Mouse (Mus musculus) midbrain, embryonic 11.5 days (tissue): ENCODE results near the gene Disc1. TPM values are rescaled to one million over a fixed set of nuclear protein-coding genes. Genes with fewer than 3 reads are reported as not detected.

ENCODE experiments used
- ATAC-seq: fragments of 200-750 bp; cut with Nextera tagmentation; 2 replicates; pipeline ENCODE4 v1.8.0; 2017; ENCODE audit warnings: moderate TSS enrichment, moderate library complexity; ENCODE audit not compliant: low FRiP score
- DNase-seq: peaks from one replicate; pipeline ENCODE4 v3.0.0; 2015; ENCODE audit warnings: low spot score; ENCODE audit errors: missing footprints
- H3K27ac ChIP-seq: fragments of 300-500 bp; sonication (generic); 2 replicates; pipeline ENCODE4 v1.5.1; 2014; ENCODE audit warnings: low read depth, low read length
- H3K27me3 ChIP-seq: fragments of 300-500 bp; sonication (generic); 2 replicates; pipeline ENCODE4 v1.6.1; 2014; ENCODE audit warnings: mild to moderate bottlenecking, low read length, moderate library complexity, mixed read lengths; ENCODE audit not compliant: control insufficient read depth, insufficient read depth
- H3K36me3 ChIP-seq: fragments of 300-500 bp; sonication (generic); 2 replicates; pipeline ENCODE4 v1.6.1; 2014; ENCODE audit warnings: mild to moderate bottlenecking, low read length, moderate library complexity, mixed read lengths; ENCODE audit not compliant: control insufficient read depth, insufficient read depth
- H3K4me1 ChIP-seq: fragments of 300-500 bp; sonication (generic); 2 replicates; pipeline ENCODE4 v1.6.1; 2014; ENCODE audit warnings: low read length; ENCODE audit not compliant: control insufficient read depth, insufficient read depth
- H3K4me2 ChIP-seq: fragments of 300-500 bp; sonication (generic); 2 replicates; pipeline ENCODE4 v1.6.1; 2014; ENCODE audit warnings: mild to moderate bottlenecking, moderate library complexity
- H3K4me3 ChIP-seq: fragments of 300-500 bp; sonication (generic); 2 replicates; pipeline ENCODE4 v1.5.1; 2014; ENCODE audit warnings: low read depth, low read length
- H3K9ac ChIP-seq: fragments of 300-500 bp; sonication (generic); 2 replicates; pipeline ENCODE4 v1.6.1; 2014; ENCODE audit warnings: low read length
- H3K9me3 ChIP-seq: fragments of 300-500 bp; sonication (generic); 2 replicates; pipeline ENCODE4 v1.6.1; 2016; ENCODE audit warnings: low read length; ENCODE audit not compliant: control insufficient read depth
- WGBS: fragments of 180-500 bp; shearing (Covaris S2); extraction: QIAGEN DNeasy Blood & Tissue Kit; methylation state at CpG from one replicate; pipeline ENCODE4 v1.1.7; 2014; 5-methylcytosine and 5-hydroxymethylcytosine counted together
- polyA plus RNA-seq: library from polyadenylated mRNA; unstranded; fragments of >200 nt; fragmentation: Nextera tagmentation; extraction: Ambion mirVana; gene quantifications from 2 replicates; pipeline ENCODE4 v1.2.1, GENCODE M21; 2014

Disc1 gene
- polyA plus RNA-seq, 1 experiment from 2014 or later, result 0.82 TPM

GRCm38 (mm10) chr8:125268181-125268705 is 214.2 kb downstream of the Disc1 start:
- H3K9ac ChIP-seq, result no peak overlapping the region
- no peak overlapping the region for H3K27ac ChIP-seq
- H3K4me1 ChIP-seq, result peaks cover 10% of the 10 kb centered on the region; the same call in 1 of the 2 replicates
- ATAC-seq (no peak), DNase-seq (no peak)
- H3K36me3 ChIP-seq, result no peaks in the 10 kb centered on the region
- H3K4me3 ChIP-seq, result no peak overlapping the region
- no peak overlapping the region for H3K4me2 ChIP-seq
- 76% methylated on average over 6 of the region's 6 CpGs for WGBS
- H3K9me3 ChIP-seq, result no peaks in the 10 kb centered on the region
- H3K27me3 ChIP-seq, result no peaks in the 10 kb centered on the region

DNA sequence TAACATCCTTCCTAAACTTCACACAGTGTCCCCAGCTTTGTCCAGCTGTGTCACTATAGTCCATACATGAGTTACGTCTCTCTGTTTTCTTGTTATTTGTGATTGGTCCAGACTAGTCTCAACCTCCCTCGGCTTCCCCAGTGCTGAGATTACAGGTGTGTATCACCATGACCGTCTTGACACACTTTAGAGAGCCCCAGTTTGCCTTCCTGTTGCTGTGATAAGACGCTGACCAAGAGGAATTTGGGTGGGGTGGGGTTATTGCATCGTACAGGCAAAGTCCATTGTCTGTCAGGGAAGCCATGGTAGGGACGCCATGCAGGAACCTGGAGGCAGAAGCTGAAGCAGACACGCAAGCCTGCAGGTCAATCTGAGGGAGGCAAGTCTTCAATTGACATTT is 216.3 kb downstream of the Disc1 start:
- DNase-seq (no peak), ATAC-seq (no peak)
- H3K27ac ChIP-seq, result no peak overlapping the region
- no peaks in the 10 kb centered on the region; the same call in 1 of the 2 replicates for H3K9me3 ChIP-seq
- peaks cover 10% of the 10 kb centered on the region; the same call in 1 of the 2 replicates for H3K4me1 ChIP-seq
- no peaks in the 10 kb centered on the region for H3K27me3 ChIP-seq
- H3K9ac ChIP-seq, result no peak overlapping the region
- H3K36me3 ChIP-seq, result no peaks in the 10 kb centered on the region
- no peak overlapping the region for H3K4me3 ChIP-seq
- 81% methylated on average over 7 of the region's 7 CpGs for WGBS
- H3K4me2 ChIP-seq, result no peak overlapping the region

DNA sequence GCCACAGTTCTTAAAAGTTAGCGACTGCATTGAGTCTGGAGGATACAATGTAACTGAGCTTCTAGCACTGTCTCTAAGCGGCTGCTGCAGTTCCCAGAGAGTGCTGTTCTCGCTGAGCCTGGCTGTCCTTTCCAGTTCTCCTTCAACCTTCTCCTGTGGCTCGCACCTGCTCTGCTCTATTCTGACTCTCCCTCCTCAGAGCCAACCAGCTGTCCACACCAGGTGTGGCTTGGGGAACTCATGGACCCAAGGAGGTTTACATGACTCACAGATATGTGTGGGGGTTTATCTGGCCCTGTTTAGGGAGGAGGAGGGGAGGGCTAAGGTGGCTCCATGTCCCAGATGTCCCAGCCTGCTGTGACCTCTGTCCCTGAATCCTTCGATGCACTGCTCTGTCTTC is 217.4 kb downstream of the Disc1 start:
- Histone ChIP-seq H3K4me1 (peaks cover 10% of the 10 kb centered on the region; the same call in 1 of the 2 replicates), H3K9me3 (no peaks in the 10 kb centered on the region; the same call in 1 of the 2 replicates), H3K27me3 (no peaks in the 10 kb centered on the region), H3K4me2 (no peak overlapping the region), H3K27ac (no peak overlapping the region), H3K4me3 (no peak overlapping the region), H3K9ac (no peak overlapping the region), H3K36me3 (no peaks in the 10 kb centered on the region)
- ATAC-seq (no peak), DNase-seq (no peak)
- 65% methylated on average over 5 of the region's 5 CpGs for WGBS

GRCm38 (mm10) chr8:125272089-125272866 is 218.3 kb downstream of the Disc1 start:
- no peaks in the 10 kb centered on the region for H3K27me3 ChIP-seq
- peak; percentile 45; the same call in 1 of the 2 replicates for ATAC-seq
- DNase-seq, result peak; percentile 88
- no peak overlapping the region for H3K27ac ChIP-seq
- 23% methylated on average over 13 of the region's 13 CpGs for WGBS
- H3K4me1 ChIP-seq, result peaks cover 15% of the 10 kb centered on the region; the same call in 1 of the 2 replicates
- H3K9me3 ChIP-seq, result no peaks in the 10 kb centered on the region; the same call in 1 of the 2 replicates
- no peak overlapping the region for H3K4me2 ChIP-seq
- H3K4me3 ChIP-seq, result no peak overlapping the region
- H3K9ac ChIP-seq, result no peak overlapping the region
- H3K36me3 ChIP-seq, result no peaks in the 10 kb centered on the region

DNA sequence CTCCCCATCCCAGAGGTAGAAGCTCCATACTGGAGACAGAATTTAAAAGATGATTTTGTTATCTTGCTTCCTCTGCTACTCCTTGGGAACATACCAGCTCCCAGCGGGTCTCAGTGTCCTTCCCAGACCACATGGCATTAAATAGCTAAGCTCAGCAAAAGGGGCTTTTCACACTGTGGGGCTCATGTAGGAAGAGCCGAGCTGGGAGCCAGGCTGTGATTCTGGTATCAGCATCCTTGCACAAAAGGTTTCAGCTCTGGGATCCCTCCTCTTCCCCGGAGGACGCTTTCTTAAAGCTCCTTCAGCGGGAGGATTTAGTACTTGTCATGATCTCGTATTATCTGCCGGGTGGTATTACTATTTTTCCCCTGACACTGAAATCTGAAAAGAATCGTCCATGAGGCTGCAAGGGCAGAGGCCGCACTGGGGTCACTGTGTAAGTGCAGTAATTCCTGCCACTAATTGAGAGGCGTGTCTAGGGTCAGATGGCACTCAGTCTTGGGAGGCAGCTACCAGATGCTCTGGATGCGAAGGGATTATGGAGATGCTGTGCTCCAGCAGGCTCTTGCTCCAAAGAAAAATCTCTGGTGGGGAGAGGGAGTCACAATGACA is 223.2 kb downstream of the Disc1 start:
- Histone ChIP-seq H3K9me3 (no peaks in the 10 kb centered on the region; the same call in 1 of the 2 replicates), H3K9ac (peak overlapping the region; percentile 7; the same call in 1 of the 2 replicates), H3K36me3 (no peaks in the 10 kb centered on the region), H3K4me2 (peak overlapping the region; percentile 19; the same call in 1 of the 2 replicates), H3K4me1 (peaks cover 24% of the 10 kb centered on the region), H3K27me3 (peaks cover 14% of the 10 kb centered on the region; the same call in 1 of the 2 replicates), H3K4me3 (no peak overlapping the region), H3K27ac (peak overlapping the region; percentile 50; the same call in 1 of the 2 replicates)
- ATAC-seq (peak; percentile 92), DNase-seq (peak; percentile 95)
- WGBS, result 4% methylated on average over 11 of the region's 11 CpGs

DNA sequence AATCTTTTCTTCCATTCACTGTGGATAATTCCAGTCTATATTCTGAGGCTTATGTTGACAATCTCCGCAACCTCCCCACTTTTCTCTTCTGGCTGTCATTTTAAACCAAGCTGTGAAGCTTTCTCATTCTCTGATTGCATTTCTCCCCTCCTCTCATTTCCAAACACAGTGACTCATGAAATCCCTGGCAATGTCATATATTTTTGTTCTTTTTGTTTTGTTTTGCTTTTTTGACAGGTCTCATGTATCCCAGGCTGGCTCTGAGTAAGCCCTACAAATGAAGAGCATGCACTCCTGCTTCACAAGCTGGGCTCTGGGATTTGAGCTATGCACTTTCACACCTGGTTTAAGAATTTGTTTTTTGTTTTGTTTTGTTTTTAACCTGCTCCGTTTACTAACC is 225.2 kb downstream of the Disc1 start:
- ATAC-seq (no peak), DNase-seq (no peak)
- H3K36me3 ChIP-seq, result no peaks in the 10 kb centered on the region
- H3K9me3 ChIP-seq, result no peaks in the 10 kb centered on the region; the same call in 1 of the 2 replicates
- no peak overlapping the region for H3K4me3 ChIP-seq
- peaks cover 33% of the 10 kb centered on the region for H3K4me1 ChIP-seq
- H3K27me3 ChIP-seq, result peaks cover 14% of the 10 kb centered on the region; the same call in 1 of the 2 replicates
- WGBS, result 87% methylated on average over 2 of the region's 2 CpGs
- H3K27ac ChIP-seq, result no peak overlapping the region
- H3K4me2 ChIP-seq, result no peak overlapping the region
- H3K9ac ChIP-seq, result no peak overlapping the region

GRCm38 (mm10) chr8:125279892-125280291 is 225.9 kb downstream of the Disc1 start:
- H3K27ac ChIP-seq, result no peak overlapping the region
- no peaks in the 10 kb centered on the region; the same call in 1 of the 2 replicates for H3K9me3 ChIP-seq
- H3K27me3 ChIP-seq, result peaks cover 14% of the 10 kb centered on the region; the same call in 1 of the 2 replicates
- DNase-seq, result no peak
- no peak overlapping the region for H3K4me2 ChIP-seq
- H3K36me3 ChIP-seq, result no peaks in the 10 kb centered on the region
- ATAC-seq, result no peak
- H3K4me1 ChIP-seq, result peaks cover 33% of the 10 kb centered on the region
- no peak overlapping the region for H3K9ac ChIP-seq
- no peak overlapping the region for H3K4me3 ChIP-seq
- 87% methylated on average over 4 of the region's 4 CpGs for WGBS

DNA sequence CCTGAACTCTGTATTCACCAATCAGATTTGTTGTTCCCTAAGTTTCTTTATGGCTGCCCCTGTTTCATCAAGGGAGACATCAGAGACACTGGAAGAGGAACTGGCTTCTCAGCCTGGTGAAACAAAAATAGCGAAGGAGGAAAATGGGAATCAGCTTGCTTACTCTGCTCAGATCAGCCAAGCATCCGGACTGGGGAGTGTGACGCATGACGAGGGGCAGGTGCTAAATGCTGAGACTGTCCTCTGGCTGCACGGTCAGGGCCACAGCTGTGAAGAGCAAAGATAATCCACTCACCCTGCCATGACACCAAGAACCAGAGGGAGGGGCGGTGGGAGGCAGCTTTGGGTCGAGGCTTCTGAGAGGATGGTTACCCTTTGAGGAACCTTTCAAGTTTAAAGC is 228.5 kb downstream of the Disc1 start:
- no peak overlapping the region for H3K27ac ChIP-seq
- DNase-seq, result no peak
- ATAC-seq, result 0 out of 2 replicates have a peak, but pooled peaks have one; percentile 41

More for the DNA sequence above, 228.5 kb downstream of the Disc1 start:
- Histone ChIP-seq H3K4me1 (peaks cover 30% of the 10 kb centered on the region), H3K9ac (no peak overlapping the region), H3K4me2 (no peak overlapping the region), H3K36me3 (no peaks in the 10 kb centered on the region), H3K9me3 (no peaks in the 10 kb centered on the region), H3K4me3 (no peak overlapping the region), H3K27me3 (peaks cover 14% of the 10 kb centered on the region; the same call in 1 of the 2 replicates)
- 41% methylated on average over 7 of the region's 7 CpGs for WGBS
